Mouse (Mus musculus) bone marrow macrophage, adult 2 months (primary cell): Measurements from ENCODE around the gene Inpp5k. TPM values are rescaled to one million over a fixed set of nuclear protein-coding genes. Genes with fewer than 3 reads are reported as not detected.

Experiments used
- H3K27ac ChIP-seq: 2 replicates; pipeline ENCODE4 v1.5.1; 2012; ENCODE audit warnings: low read depth, low read length; ENCODE audit not compliant: insufficient read depth
- H3K4me1 ChIP-seq: 2 replicates; pipeline ENCODE4 v1.6.1; 2012; ENCODE audit warnings: low read length; ENCODE audit not compliant: control insufficient read depth, insufficient read depth
- H3K4me3 ChIP-seq: 2 replicates; pipeline ENCODE4 v1.5.1; 2012; ENCODE audit warnings: mild to moderate bottlenecking, low read length, moderate library complexity; ENCODE audit not compliant: insufficient read depth
- CTCF ChIP-seq: IDR thresholded peaks from 2 replicates; pipeline ENCODE4 v1.5.1; 2012; ENCODE audit warnings: low read depth, mild to moderate bottlenecking, low read length, moderate library complexity
- POLR2A ChIP-seq: IDR thresholded peaks from 2 replicates; pipeline ENCODE4 v1.6.1; 2012; ENCODE audit warnings: mild to moderate bottlenecking, low read depth, low read length, borderline replicate concordance
- polyA plus RNA-seq: library from polyadenylated mRNA; stranded (reverse); fragments of >200 nt; gene quantifications from 2 replicates; pipeline ENCODE4 v1.2.4, GENCODE M21; 2012; ENCODE audit not compliant: missing spikeins, insufficient read depth, insufficient read length

Gene Inpp5k
- polyA plus RNA-seq, 1 experiment, result 101 TPM

DNA sequence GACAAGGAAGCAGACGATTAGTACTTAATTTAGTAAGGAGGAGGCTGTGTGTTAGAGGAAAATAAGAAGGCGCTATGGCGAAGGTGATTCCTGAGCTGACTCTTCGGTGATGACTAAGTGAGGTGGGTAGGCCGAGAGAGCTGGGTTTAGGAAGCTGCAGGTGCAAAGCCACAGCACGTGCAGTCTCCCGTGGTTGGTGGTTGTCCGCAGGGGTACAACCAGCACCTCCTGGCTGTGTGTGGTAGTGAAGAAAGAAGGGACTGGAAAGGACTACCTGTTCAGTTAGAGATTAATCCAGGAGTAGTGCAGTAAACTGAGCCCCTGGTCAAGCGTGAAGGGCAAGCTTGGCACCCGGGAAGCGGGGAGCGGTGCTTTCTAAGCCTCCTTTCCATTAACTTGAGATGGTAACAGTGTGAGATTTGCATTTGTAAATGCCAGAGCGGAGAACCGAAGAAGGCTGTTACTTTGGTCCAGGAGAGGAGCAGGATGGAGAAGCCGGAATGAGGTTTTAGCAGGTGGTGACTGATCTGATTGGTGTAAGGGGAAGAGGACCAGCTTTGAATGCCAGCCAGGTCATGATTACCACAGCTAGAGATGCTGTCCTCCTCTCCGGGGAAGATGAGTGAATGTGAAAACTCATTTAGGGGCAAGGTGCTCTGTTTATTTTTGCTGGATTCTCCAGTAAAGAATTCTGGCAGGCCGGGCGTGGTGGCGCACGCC, 21.6 kb downstream of the Inpp5k start:
- H3K4me1 ChIP-seq, result peaks cover 34% of the 10 kb centered on the region
- TF ChIP-seq CTCF, result no peak
- no peak for TF ChIP-seq POLR2A
- peak overlapping the region; percentile 73 for H3K4me3 ChIP-seq
- H3K27ac ChIP-seq, result peak overlapping the region; percentile 90

DNA sequence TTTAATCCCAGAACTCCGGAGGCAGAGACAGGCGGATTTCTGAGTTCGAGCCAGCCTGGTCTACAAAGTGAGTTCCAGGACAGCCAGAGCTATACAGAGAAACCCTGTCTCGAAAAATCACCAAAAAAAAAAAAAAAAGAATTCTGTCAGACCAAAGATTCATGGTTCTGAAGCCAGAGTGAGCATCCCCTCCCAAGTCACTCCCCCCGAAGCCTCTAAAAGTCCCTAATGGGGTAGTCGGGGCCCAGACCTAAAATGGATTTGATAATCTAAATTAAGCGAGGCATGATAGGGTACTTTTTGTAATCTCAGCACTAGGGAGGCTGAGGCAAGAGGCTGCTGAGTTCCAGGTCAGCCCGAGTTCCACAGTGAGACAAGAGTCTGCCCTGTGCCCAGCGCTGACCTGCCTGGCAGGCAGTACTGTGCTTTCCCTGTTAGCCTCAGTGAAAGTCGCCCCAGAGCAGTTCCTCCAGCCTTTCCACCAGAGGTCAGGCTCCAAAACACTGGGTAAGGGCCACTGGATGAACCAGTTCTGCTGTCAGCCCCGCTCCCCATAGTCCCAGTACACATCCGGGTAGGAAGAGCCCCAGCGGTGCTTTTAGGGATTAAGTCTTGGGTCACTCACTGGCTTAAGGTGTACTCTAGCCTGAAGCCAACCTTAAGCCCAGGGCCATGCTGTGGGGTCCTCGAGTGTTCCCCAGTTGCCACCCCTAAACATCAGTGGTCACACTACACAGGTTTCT, 22.3 kb downstream of the Inpp5k start:
- H3K27ac ChIP-seq, result peak overlapping the region; percentile 90
- H3K4me1 ChIP-seq, result peaks cover 34% of the 10 kb centered on the region
- TF ChIP-seq CTCF (0 out of 2 replicates have a peak, but pooled peaks have one; percentile 19), POLR2A (no peak)
- peak overlapping the region; percentile 73 for H3K4me3 ChIP-seq

DNA sequence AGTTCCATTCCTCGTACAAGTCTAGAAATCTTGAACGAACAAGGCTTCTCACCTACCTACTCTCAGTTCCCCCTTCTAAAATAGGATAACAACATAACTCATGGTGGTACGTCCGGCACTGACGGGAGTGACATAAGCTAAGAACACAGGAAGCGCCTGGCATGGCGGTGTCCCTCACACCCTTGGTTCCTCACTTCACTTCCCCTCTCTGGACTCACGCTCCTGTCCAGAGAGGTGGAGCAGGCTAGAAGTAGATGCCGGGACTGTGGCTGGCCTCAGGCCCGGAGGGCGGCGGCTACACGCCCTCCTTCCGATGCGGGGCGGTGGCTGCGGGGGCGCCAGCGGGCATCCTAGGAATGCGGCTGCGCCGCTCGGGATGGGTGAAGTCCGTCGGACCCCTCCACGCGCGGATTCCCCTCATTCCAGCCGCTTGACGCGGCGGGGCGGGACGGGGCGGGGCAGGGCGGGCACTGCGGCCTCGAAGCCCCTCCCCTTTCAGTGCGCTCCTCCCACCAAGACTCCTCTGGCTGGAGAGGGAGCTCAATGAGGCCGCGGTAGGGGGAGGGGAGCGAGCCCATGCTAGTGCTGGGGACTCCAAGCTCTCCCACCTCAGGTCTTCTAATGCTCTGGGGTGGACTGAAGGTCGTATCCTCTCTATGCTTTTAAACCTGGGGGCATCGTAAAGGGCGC, 23.1 kb downstream of the Inpp5k start:
- TF ChIP-seq POLR2A, result no peak
- TF ChIP-seq CTCF, result no peak
- Histone ChIP-seq H3K27ac (peak overlapping the region; percentile 90), H3K4me3 (peak overlapping the region; percentile 73), H3K4me1 (peaks cover 37% of the 10 kb centered on the region)

DNA sequence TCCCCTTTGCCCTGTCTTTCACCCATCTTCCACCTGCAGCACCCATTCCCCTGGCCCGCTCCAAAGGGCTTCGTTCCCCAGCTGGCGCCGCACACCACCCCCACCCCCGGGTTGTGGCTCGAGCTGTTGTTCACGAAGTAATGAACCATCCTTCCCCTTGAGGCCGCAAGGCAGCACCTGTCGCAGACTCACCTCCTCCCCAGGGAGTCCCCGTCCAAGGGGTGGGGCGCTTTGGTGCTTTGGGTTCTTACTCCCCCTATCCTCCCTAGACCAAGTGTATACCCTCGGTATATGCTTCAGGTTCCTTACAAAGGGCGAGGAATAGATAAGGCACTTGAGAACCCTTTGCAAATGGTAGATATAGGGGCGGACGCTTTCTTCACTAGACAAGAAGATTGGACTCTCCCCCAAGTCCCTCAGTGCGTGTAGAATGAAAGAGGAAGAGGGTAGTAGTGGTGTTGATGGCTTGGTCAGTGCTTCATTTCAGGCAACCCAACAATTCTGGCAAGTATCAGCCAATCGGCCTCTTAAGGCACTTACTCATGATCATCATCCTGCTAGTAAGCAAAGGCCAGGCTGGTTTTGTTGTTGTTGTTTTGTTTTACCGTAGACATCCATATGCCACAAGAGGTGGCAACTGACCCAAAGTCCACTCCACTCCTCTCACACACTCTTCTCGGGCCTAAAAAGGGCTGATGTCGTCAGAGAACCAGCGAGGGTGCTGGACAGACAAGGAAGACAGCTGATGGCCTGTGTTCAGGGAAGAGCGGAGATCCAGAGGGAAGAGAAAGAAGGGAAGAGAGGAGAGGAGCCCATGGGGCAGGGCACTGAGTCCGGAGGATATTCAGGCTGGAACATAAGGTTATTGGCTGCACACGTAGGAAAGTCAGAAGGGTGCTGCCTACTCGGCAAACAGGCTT, 23.9 kb downstream of the Inpp5k start:
- Histone ChIP-seq H3K27ac (peak overlapping the region; percentile 78), H3K4me1 (peaks cover 35% of the 10 kb centered on the region), H3K4me3 (peak overlapping the region; percentile 74)
- TF ChIP-seq POLR2A (no peak), CTCF (no peak)

DNA sequence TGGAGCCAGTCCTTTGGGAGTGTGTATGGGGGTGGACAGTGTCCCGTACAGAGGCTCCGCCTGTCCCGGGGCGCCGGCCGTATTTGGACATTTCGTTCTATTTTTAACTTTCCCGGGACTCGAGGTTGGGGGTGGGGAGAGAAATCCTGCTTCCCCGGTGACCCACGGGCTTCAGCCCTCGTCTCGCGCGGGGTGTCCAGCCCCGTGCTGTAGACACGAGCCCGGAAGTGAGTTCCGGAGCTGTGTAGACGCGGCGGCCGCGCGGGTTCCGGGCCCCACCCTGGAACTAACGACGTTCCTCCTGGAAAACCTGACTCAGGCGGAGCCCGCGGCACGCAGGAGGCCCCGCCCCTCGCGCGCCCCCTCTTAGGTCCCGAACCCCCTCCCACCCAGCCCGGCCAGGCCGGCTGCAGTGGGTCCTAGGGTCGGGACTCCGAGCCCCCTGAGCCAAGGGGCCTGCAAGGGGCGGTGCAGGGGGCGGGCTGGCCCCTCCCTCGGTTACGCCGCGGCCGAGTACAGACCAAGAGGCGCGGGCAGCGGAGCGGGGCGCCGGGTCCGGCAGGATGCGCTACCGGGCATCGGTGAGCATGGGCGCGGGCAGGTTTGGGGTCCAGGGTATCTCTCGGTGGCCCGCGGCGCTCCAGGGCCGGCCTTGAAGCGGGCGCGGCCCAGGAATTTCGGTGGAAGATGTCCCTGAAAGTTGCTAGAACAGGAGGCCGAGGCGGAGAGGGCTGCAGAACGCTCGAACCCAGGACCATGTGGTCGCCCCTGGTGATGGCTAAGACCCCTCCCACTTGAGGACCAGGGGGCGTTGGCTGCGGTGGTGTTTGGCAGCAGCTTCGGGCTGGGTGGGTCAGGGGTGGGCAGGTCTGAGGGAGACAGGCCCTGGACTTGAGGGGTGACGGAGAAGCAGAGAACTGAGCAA, 25.1 kb downstream of the Inpp5k start:
- Histone ChIP-seq H3K4me1 (peaks cover 31% of the 10 kb centered on the region), H3K27ac (peak overlapping the region; percentile 78), H3K4me3 (peak overlapping the region; percentile 74)
- no peak for TF ChIP-seq CTCF
- TF ChIP-seq POLR2A, result no peak

DNA sequence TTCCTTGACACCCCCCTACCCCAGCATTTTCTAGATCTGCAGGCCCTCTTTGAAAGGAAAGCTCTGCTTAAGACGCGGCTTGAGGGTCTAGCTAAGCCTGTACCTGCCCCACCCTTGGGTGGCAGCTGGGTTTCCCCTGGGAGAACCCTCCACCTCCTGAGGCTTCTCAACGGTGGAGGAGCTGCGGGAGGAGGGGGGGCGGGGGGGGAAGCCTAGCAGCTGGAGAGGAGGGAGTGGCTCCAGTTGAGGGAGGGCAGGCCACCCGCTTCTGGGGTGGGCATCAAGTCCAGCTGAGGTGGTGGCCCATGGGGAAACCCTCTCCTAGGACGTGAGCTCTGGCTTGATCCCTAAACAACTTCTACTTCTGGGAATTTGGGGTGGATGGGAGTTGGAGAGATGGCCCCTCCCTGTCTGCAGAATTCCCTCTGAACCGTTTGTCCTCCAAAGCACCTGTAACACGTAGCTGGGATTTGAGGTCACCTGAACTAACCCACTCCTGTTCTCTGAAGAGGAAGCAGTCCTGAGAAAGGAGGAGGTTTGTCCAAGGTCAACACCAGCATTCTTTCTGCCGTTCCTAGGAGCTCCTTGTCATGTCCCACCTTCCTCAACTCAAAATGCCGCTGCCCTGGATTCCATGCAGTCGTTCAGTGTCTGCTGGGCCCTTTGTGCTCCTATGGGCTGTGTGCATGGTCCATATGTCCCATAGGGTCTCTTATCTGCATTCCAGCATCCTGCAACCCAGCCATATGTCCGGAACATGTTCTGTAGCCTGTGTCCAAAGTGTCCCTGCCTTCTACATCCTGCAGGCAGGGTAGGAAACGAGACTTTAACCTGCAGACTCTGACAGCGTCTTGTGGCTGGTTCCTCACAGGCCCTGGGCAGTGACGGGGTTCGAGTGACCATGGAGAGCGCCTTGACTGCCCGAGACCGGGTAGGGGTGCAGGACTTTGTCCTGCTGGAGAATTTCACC, 26.1 kb downstream of the Inpp5k start:
- no peak overlapping the region for H3K27ac ChIP-seq
- H3K4me1 ChIP-seq, result peaks cover 31% of the 10 kb centered on the region
- H3K4me3 ChIP-seq, result peak overlapping the region; percentile 74
- no peak for TF ChIP-seq CTCF
- no peak for TF ChIP-seq POLR2A

DNA sequence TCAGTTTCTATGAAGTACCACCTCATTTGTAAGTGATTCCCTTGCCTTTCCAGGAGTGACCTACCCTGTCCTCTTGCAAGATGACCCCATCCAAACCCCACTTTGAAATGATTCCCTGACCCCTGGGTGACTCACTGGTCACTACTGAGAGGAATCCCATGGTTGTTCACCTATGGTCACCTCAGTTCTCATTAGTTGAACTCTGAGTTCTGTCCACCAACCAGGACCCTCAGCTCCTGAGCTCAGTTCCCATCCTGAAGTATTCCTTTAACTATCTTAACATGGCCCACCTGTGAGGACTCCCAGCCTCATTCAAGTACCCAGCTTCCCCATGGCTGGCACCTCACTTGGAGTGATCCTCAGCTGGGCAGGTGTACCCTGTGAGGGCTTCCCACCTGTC, 27.1 kb downstream of the Inpp5k start:
- no peak overlapping the region for H3K27ac ChIP-seq
- H3K4me3 ChIP-seq, result no peak overlapping the region
- no peak for TF ChIP-seq CTCF
- no peak for TF ChIP-seq POLR2A
- peaks cover 31% of the 10 kb centered on the region for H3K4me1 ChIP-seq
